Mouse (Mus musculus) heart, postnatal 25 days (tissue): ENCODE data around the gene Cldn10. TPM values are rescaled to one million over a fixed set of nuclear protein-coding genes. Genes with fewer than 3 reads are reported as not detected.

Experiments used
- DNase-seq: peaks from one replicate; pipeline ENCODE4 v3.0.0; 2022; ENCODE audit warnings: low spot score
- intact Hi-C: fragments of 180-260 bp; cut with DNase I; formaldehyde crosslinking; loops from one replicate; pipeline ENCODE4 v1.15.1; 2025
- total RNA-seq, 2 experiments: library from RNA; stranded (reverse); gene quantifications; 2 replicates each; pipeline ENCODE4 v1.2.3; 2021

Gene Cldn10
- total RNA-seq, 2 experiments from 2014 or later: 0.22 TPM; not detected in 1

GRCm38 (mm10) chr14:118899940-118900339 lies 112.2 kb downstream of the Cldn10 start:
- no peak for DNase-seq
- intact Hi-C loops: no loop called here

GRCm38 (mm10) chr14:118900911-118901310 lies 113.2 kb downstream of the Cldn10 start:
- intact Hi-C loops: no loop called here
- DNase-seq: no peak

GRCm38 (mm10) chr14:118903397-118903796 lies 115.7 kb downstream of the Cldn10 start:
- DNase-seq: no peak
- intact Hi-C loops: no loop called here

- DNase-seq: no peak
- intact Hi-C loops: no loop called here
Observed at GRCm38 (mm10) chr14:118903867-118904562, 116.3 kb downstream of the Cldn10 start.

GRCm38 (mm10) chr14:118907592-118907991 lies 119.9 kb downstream of the Cldn10 start:
- intact Hi-C loops: no loop called here

GRCm38 (mm10) chr14:118909872-118910271 lies 122.2 kb downstream of the Cldn10 start:
- DNase-seq: peak; percentile 24
- intact Hi-C loops: loop anchor here (1.0 to 5.0 kb wide), 3 partner anchors 37 to 117 kb away; no protein-coding TSS in a partner anchor

More at GRCm38 (mm10) chr14:118907592-118907991, 119.9 kb downstream of the Cldn10 start:
- DNase-seq: no peak

- intact Hi-C loops: loop anchor here (1.0 to 5.0 kb wide), 3 partner anchors 37 to 117 kb away; no protein-coding TSS in a partner anchor
- peak; percentile 21 for DNase-seq
Observed at GRCm38 (mm10) chr14:118910332-118911222, 122.9 kb downstream of the Cldn10 start.

- DNase-seq: no peak
- intact Hi-C loops: loop anchor here (5.0 kb wide), 2 partner anchors 36 to 76 kb away; no protein-coding TSS in a partner anchor
Observed at GRCm38 (mm10) chr14:118911521-118911920, 123.8 kb downstream of the Cldn10 start.

GRCm38 (mm10) chr14:118913651-118914050 lies 125.9 kb downstream of the Cldn10 start:
- intact Hi-C loops: loop anchor here (5.0 kb wide), 2 partner anchors 34 to 74 kb away; no protein-coding TSS in a partner anchor
- no peak for DNase-seq

GRCm38 (mm10) chr14:118919025-118919424 lies 131.3 kb downstream of the Cldn10 start:
- intact Hi-C loops: no loop called here
- no peak for DNase-seq

- no peak for DNase-seq
- intact Hi-C loops: no loop called here
Observed at GRCm38 (mm10) chr14:118920654-118921053, 132.9 kb downstream of the Cldn10 start.

GRCm38 (mm10) chr14:118922251-118922650 lies 134.5 kb downstream of the Cldn10 start:
- intact Hi-C loops: no loop called here
- DNase-seq: no peak

GRCm38 (mm10) chr14:118922667-118923184 lies 135.0 kb downstream of the Cldn10 start:
- DNase-seq: no peak
- intact Hi-C loops: no loop called here

Other genes starting within 250 kb of the Cldn10 start
- gene Abcc4, start 81.7 kb upstream of the Cldn10 start, total RNA-seq: 1 to 10 TPM; 7.6 to 7.9 TPM
- 1 to 10 TPM; 2.2 to 2.3 TPM for gene Dzip1, start 137.6 kb downstream of the Cldn10 start, total RNA-seq
- 10 to 100 TPM; 28.8 to 33.1 TPM for gene Dnajc3, start 150.1 kb downstream of the Cldn10 start, total RNA-seq